Mouse (Mus musculus) forebrain, postnatal 0 days (tissue): ENCODE data around the gene Apoa5. TPM values are rescaled to one million over a fixed set of nuclear protein-coding genes. Genes with fewer than 3 reads are reported as not detected.

ENCODE experiments used
- ATAC-seq: fragments of 200-750 bp; cut with Nextera tagmentation; 2 replicates; pipeline ENCODE4 v1.8.0; 2017; ENCODE audit warnings: mild to moderate bottlenecking, moderate library complexity
- DNase-seq: peaks from one replicate; pipeline ENCODE4 v3.0.0-alpha.2; 2015
- H3K27ac ChIP-seq: fragments of 300-500 bp; sonication (generic); 2 replicates; pipeline ENCODE4 v1.5.1; 2014; ENCODE audit warnings: low read depth, mild to moderate bottlenecking, antibody characterized with exemption, low read length, moderate library complexity, mixed read lengths
- H3K27me3 ChIP-seq: fragments of 300-500 bp; sonication (generic); 2 replicates; pipeline ENCODE4 v1.6.1; 2014; ENCODE audit warnings: mild to moderate bottlenecking, low read length, mixed read lengths; ENCODE audit not compliant: insufficient read depth
- H3K36me3 ChIP-seq: fragments of 300-500 bp; sonication (generic); 2 replicates; pipeline ENCODE4 v1.6.1; 2014; ENCODE audit warnings: mild to moderate bottlenecking, moderate library complexity; ENCODE audit not compliant: insufficient read depth
- H3K4me1 ChIP-seq: fragments of 300-500 bp; sonication (generic); 2 replicates; pipeline ENCODE4 v1.6.1; 2014; ENCODE audit warnings: antibody characterized with exemption; ENCODE audit not compliant: insufficient read depth
- H3K4me2 ChIP-seq: fragments of 300-500 bp; sonication (generic); 2 replicates; pipeline ENCODE4 v1.6.1; 2014; ENCODE audit warnings: low read depth, mild to moderate bottlenecking, moderate library complexity
- H3K4me3 ChIP-seq: fragments of 300-500 bp; sonication (generic); 2 replicates; pipeline ENCODE4 v1.5.1; 2014; ENCODE audit warnings: low read depth, low read length, mixed read lengths
- H3K9ac ChIP-seq: fragments of 300-500 bp; sonication (generic); 2 replicates; pipeline ENCODE4 v1.6.1; 2014; ENCODE audit warnings: mild to moderate bottlenecking
- H3K9me3 ChIP-seq: fragments of 300-500 bp; sonication (generic); 2 replicates; pipeline ENCODE4 v1.6.1; 2016; ENCODE audit warnings: low read length
- CTCF ChIP-seq: sonication (generic); IDR thresholded peaks from 2 replicates; pipeline ENCODE4 v1.5.1; 2016; ENCODE audit warnings: antibody characterized with exemption, control low read depth, low read depth
- WGBS: fragments of 180-500 bp; shearing (Covaris S2); extraction: QIAGEN DNeasy Blood & Tissue Kit; methylation state at CpG from one replicate; pipeline ENCODE4 v1.1.7; 2014; 5-methylcytosine and 5-hydroxymethylcytosine counted together
- polyA plus RNA-seq: library from polyadenylated mRNA; unstranded; fragments of >200 nt; fragmentation: Nextera tagmentation; extraction: Ambion mirVana; gene quantifications from 2 replicates; pipeline ENCODE4 v1.2.1, GENCODE M21; 2015
- total RNA-seq: library from RNA; depleted of rRNA; stranded (reverse); fragments of >200 nt; gene quantifications from 2 replicates; pipeline ENCODE4 v1.2.3, GENCODE M21; 2014; rRNA removed

Apoa5 gene
- total RNA-seq, result not detected in 2 replicates
- not detected in 2 replicates for polyA plus RNA-seq

- no peak within 1 kb of the TSS for H3K27ac ChIP-seq
These were observed at the start of gene Apoa5 for GRCm38 (mm10) chr9:46268343-46268873. TSS of gene Apoa5 (plus strand) at chr9:46268633.

GRCm38 (mm10) chr9:46223090-46223489, 45.3 kb upstream of the Apoa5 start:
- peaks cover 27% of the 10 kb centered on the region for H3K36me3 ChIP-seq
- DNase-seq, result no peak
- TF ChIP-seq CTCF, result no peak
- no peak overlapping the region for H3K4me3 ChIP-seq
- H3K9ac ChIP-seq, result no peak overlapping the region
- H3K27ac ChIP-seq, result no peak overlapping the region
- no peak for ATAC-seq
- 79% methylated on average over 6 of the region's 6 CpGs for WGBS
- no peaks in the 10 kb centered on the region for H3K4me1 ChIP-seq
- no peaks in the 10 kb centered on the region for H3K27me3 ChIP-seq
- no peaks in the 10 kb centered on the region for H3K9me3 ChIP-seq
- H3K4me2 ChIP-seq, result no peak overlapping the region

More at GRCm38 (mm10) chr9:46268343-46268873, at the start of gene Apoa5:
- 69% methylated on average over 7 of the region's 7 CpGs for WGBS
- H3K9me3 ChIP-seq, result no peaks in the 10 kb centered on the region
- no peaks in the 10 kb centered on the region for H3K4me1 ChIP-seq
- no peaks in the 10 kb centered on the region; the same call in 1 of the 2 replicates for H3K27me3 ChIP-seq
- no peak for TF ChIP-seq CTCF
- no peak within 1 kb of the TSS for H3K4me2 ChIP-seq
- no peak for DNase-seq
- no peak within 1 kb of the TSS for H3K9ac ChIP-seq
- no peak for ATAC-seq
- H3K36me3 ChIP-seq, result no peaks in the 10 kb centered on the region
- H3K4me3 ChIP-seq, result no peak within 1 kb of the TSS

GRCm38 (mm10) chr9:46224101-46224500, 44.3 kb upstream of the Apoa5 start:
- no peak for ATAC-seq
- WGBS, result 85% methylated on average over 3 of the region's 3 CpGs

GRCm38 (mm10) chr9:46224945-46225660, 43.3 kb upstream of the Apoa5 start:
- DNase-seq, result no peak
- Histone ChIP-seq H3K4me1 (no peaks in the 10 kb centered on the region), H3K36me3 (peaks cover 26% of the 10 kb centered on the region), H3K27ac (no peak overlapping the region), H3K9ac (no peak overlapping the region), H3K4me2 (no peak overlapping the region), H3K9me3 (no peaks in the 10 kb centered on the region), H3K27me3 (no peaks in the 10 kb centered on the region), H3K4me3 (no peak overlapping the region)
- TF ChIP-seq CTCF, result no peak
- 69% methylated on average over 5 of the region's 5 CpGs for WGBS
- ATAC-seq, result no peak

More at GRCm38 (mm10) chr9:46224101-46224500, 44.3 kb upstream of the Apoa5 start:
- no peak for DNase-seq
- Histone ChIP-seq H3K4me1 (no peaks in the 10 kb centered on the region), H3K4me2 (no peak overlapping the region), H3K36me3 (peaks cover 27% of the 10 kb centered on the region), H3K27ac (no peak overlapping the region), H3K4me3 (no peak overlapping the region), H3K27me3 (no peaks in the 10 kb centered on the region), H3K9me3 (no peaks in the 10 kb centered on the region), H3K9ac (no peak overlapping the region)
- TF ChIP-seq CTCF, result no peak

GRCm38 (mm10) chr9:46227064-46227614, 41.3 kb upstream of the Apoa5 start:
- Histone ChIP-seq H3K4me2 (no peak overlapping the region), H3K4me3 (no peak overlapping the region), H3K27ac (no peak overlapping the region), H3K9ac (no peak overlapping the region), H3K27me3 (no peaks in the 10 kb centered on the region), H3K4me1 (no peaks in the 10 kb centered on the region), H3K9me3 (no peaks in the 10 kb centered on the region), H3K36me3 (peaks cover 5% of the 10 kb centered on the region; the same call in 1 of the 2 replicates)
- TF ChIP-seq CTCF, result no peak
- 86% methylated on average over 3 of the region's 3 CpGs for WGBS
- DNase-seq (no peak), ATAC-seq (no peak)

- no peak within 1 kb of the TSS for H3K27ac ChIP-seq
These were observed 39.9 kb upstream of the Apoa5 start, which contains the start of gene Apoa1 for GRCm38 (mm10) chr9:46228491-46228890. TSS of gene Apoa1 (plus strand) at chr9:46228580.

More at GRCm38 (mm10) chr9:46228491-46228890, 39.9 kb upstream of the Apoa5 start, which contains the start of gene Apoa1:
- Histone ChIP-seq H3K9me3 (no peaks in the 10 kb centered on the region), H3K36me3 (no peaks in the 10 kb centered on the region), H3K27me3 (no peaks in the 10 kb centered on the region), H3K9ac (no peak within 1 kb of the TSS), H3K4me2 (no peak within 1 kb of the TSS), H3K4me3 (no peak within 1 kb of the TSS), H3K4me1 (no peaks in the 10 kb centered on the region)
- TF ChIP-seq CTCF, result no peak
- DNase-seq (no peak), ATAC-seq (no peak)
- 67% methylated on average over 9 of the region's 9 CpGs for WGBS
